Mouse (Mus musculus) E14TG2a.4 (cell line): ENCODE measurements around the gene Zfp827.

Experiments used
- CTCF ChIP-seq: conservative IDR thresholded peaks from 2 replicates; pipeline ENCODE4 v1.5.1; 2014; ENCODE audit warnings: low read length
- NANOG ChIP-seq: IDR thresholded peaks from 2 replicates; pipeline ENCODE4 v1.6.1; 2014; ENCODE audit warnings: borderline replicate concordance, low read length, mixed read lengths

DNA sequence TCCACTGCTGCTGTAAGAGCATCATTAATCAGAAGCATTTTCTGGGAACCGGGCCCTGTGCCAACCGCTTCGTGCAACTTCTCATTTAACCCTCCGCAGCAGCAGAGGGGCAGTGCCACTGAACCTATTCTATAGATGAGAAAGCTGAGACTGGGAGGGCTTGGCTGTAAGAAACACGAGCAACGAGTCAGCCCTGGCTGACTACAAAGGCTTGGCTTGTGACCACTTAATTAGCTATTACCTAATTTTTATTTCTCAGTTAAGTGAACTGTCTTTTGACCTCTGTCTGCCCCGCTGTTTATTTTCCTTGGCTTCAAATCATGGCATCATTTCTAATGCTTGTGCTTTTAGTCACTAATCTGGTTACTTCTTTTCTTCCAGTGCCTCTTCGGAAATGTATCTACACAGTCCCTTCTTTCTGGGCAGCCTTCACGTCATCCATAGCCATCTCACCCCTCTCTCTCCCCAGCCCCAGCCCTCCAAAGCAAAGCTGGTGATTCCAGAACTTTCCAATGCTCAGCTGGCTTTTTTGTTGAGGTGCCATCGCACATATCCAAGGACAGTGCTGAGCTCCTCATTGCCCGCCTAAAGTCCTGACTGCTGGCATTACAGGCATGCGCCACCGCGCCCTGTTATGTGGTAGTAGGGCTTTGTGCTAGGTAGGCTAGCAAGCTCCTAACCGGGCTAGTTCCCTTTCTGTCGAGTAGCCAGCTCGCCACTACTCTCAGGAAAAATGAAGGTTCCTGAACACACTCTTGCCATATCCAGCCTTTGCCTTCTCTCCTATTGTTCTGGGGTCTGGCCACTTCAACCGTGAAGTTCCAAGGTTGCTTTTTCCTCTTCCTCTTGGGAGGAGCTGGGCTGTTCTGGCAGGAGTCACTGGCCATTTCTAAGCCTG is 55.5 kb downstream of the Zfp827 start:
- TF ChIP-seq CTCF (no peak), NANOG (no peak)
